In genomic region chr3:105530363-105531130, GRCm38 (mm10) we compare ENCODE assay signal across 9 mouse cellular contexts.
DNase-seq lines count a peak whose midpoint lies in the region; ATAC-seq lines count a peak whose summit lies in the region.
"Had no signal": no experiment of that assay in that cellular context is flagged by ENCODE, and none has a peak within 500 bp of the region (broad histone marks: within the 10 kb centered on the region; RNA-seq: fewer than 3 reads in every experiment).

No protein-coding gene starts in this region.

- ATAC-seq in forebrain, embryonic 11.5 days (replicated peaks; ENCODE audit: low FRiP score), result peak; percentile 93
- ATAC-seq in granulocyte monocyte progenitor cell, adult 5-6 weeks (replicated peaks; ENCODE audit: poor library complexity, severe bottlenecking), result no peak

- H3K27ac ChIP-seq in forebrain, embryonic 11.5 days (ENCODE audit: low read depth, low read length), result peak overlapping the region; percentile 65
- H3K27ac ChIP-seq: liver, embryonic 14.5 days had no signal

- peak overlapping the region; percentile 35; the same call in 1 of the 2 replicates for H3K4me2 ChIP-seq in forebrain, embryonic 11.5 days (ENCODE audit: low read depth, low read length, severe bottlenecking)

- H3K36me3 ChIP-seq in forebrain, embryonic 11.5 days (ENCODE audit: control insufficient read depth, insufficient read depth, low read length), result no peaks in the 10 kb centered on the region

- H3K27me3 ChIP-seq in forebrain, embryonic 11.5 days (ENCODE audit: control insufficient read depth, insufficient read depth, low read length), result no peaks in the 10 kb centered on the region

- H3K4me3 ChIP-seq in forebrain, embryonic 11.5 days (ENCODE audit: low read depth, low read length), result no peak overlapping the region

- WGBS in forebrain, embryonic 11.5 days, result 15% methylated on average over 11 of the region's 11 CpGs

- peaks cover 17% of the 10 kb centered on the region for H3K4me1 ChIP-seq in forebrain, embryonic 11.5 days (replicated peaks; ENCODE audit: control insufficient read depth, insufficient read depth, low read length)

- no peaks in the 10 kb centered on the region for H3K9me3 ChIP-seq in forebrain, embryonic 11.5 days (ENCODE audit: control insufficient read depth, low read length)

- H3K9ac ChIP-seq in forebrain, embryonic 11.5 days (ENCODE audit: low read length), result no peak overlapping the region
- H3K9ac ChIP-seq: liver, embryonic 14.5 days had no signal

- DNase-seq in cerebellum, adult 9-11 months, result peak; percentile 53
- DNase-seq in cerebellum, adult 11 months, result no peak
- DNase-seq in forebrain, embryonic 11.5 days (ENCODE audit: low spot score), result peak; percentile 87
- peak; percentile 88 for DNase-seq in layer of hippocampus, adult 9-11 months
- peak; percentile 52 for DNase-seq in neural tube, embryonic 10.5 days (ENCODE audit: extremely low spot score, low spot score)
- no peak for DNase-seq in urinary bladder, adult 2 months (ENCODE audit: low spot score)
- no peak for DNase-seq in yolk sac, embryonic 10.5 days (ENCODE audit: low spot score)

Comparison
In these comparisons a context has a peak if more than half of its experiments do, and no peak if none do; other contexts are left out.
1. DNase-seq: peak in cerebellum, adult 9-11 months (single experiment), forebrain, embryonic 11.5 days (single experiment), layer of hippocampus, adult 9-11 months (single experiment) and neural tube, embryonic 10.5 days (single experiment); none in cerebellum, adult 11 months (single experiment), urinary bladder, adult 2 months (single experiment) and yolk sac, embryonic 10.5 days (single experiment).